Mouse (Mus musculus): Measurements from ENCODE around the gene Mcpt4.
A peak's percentile ranks its signal among the peaks of the same experiment; 100 is the strongest.
"Not testable (repeated sequence)": the region's sequence is repeated elsewhere in the genome, so short reads cannot be mapped to it uniquely, and the experiment has no call there.

Mcpt4 gene

GRCm38 (mm10) chr14:56062213-56062612 lies at the start of gene Mcpt4:
Mcpt4 (minus strand) TSS chr14:56062313.
- not testable (repeated sequence) for DNase-seq

- no peak for DNase-seq
These were observed 43.5 kb upstream of the Mcpt4 start for GRCm38 (mm10) chr14:56105447-56106180.

GRCm38 (mm10) chr14:56105016-56105415 lies 42.9 kb upstream of the Mcpt4 start:
- no peak for DNase-seq

GRCm38 (mm10) chr14:56103452-56103851 lies 41.3 kb upstream of the Mcpt4 start:
- no peak for DNase-seq

GRCm38 (mm10) chr14:56102386-56102785 lies 40.3 kb upstream of the Mcpt4 start, which contains the start of gene Ctsg:
Ctsg (minus strand) TSS chr14:56102574.
- DNase-seq = no peak

GRCm38 (mm10) chr14:56098940-56099339 lies 36.8 kb upstream of the Mcpt4 start:
- DNase-seq = peak; percentile 5 to 13

- DNase-seq = no peak
These were observed 35.5 kb upstream of the Mcpt4 start for GRCm38 (mm10) chr14:56097597-56097996.

- no peak for DNase-seq
These were observed 31.2 kb upstream of the Mcpt4 start for GRCm38 (mm10) chr14:56093353-56093752.

- no peak for DNase-seq
These were observed 24.6 kb upstream of the Mcpt4 start for GRCm38 (mm10) chr14:56086711-56087110.

GRCm38 (mm10) chr14:56085167-56085566 lies 23.1 kb upstream of the Mcpt4 start, which contains the start of gene Mcpt8:
Mcpt8 (minus strand) TSS chr14:56085273.
- no peak for DNase-seq

- no peak for DNase-seq
These were observed 19.9 kb upstream of the Mcpt4 start for GRCm38 (mm10) chr14:56082016-56082415.

- no peak for DNase-seq
These were observed 4.4 kb downstream of the Mcpt4 start for GRCm38 (mm10) chr14:56057722-56058121.

- no peak for DNase-seq
These were observed 6.7 kb downstream of the Mcpt4 start for GRCm38 (mm10) chr14:56055408-56055807.

GRCm38 (mm10) chr14:56041792-56042191 lies 20.3 kb downstream of the Mcpt4 start, which contains the start of gene Mcpt2:
Mcpt2 (plus strand) TSS chr14:56042041.
- DNase-seq = not testable (repeated sequence)

- no peak for DNase-seq
These were observed 27.7 kb downstream of the Mcpt4 start for GRCm38 (mm10) chr14:56034433-56034832.

GRCm38 (mm10) chr14:56030395-56030794 lies 31.7 kb downstream of the Mcpt4 start, which contains the start of gene Mcpt9:
Mcpt9 (minus strand) TSS chr14:56030495.
- DNase-seq = not testable (repeated sequence)

GRCm38 (mm10) chr14:56021305-56021704 lies 40.8 kb downstream of the Mcpt4 start:
- not testable (repeated sequence) for DNase-seq

GRCm38 (mm10) chr14:56019446-56019845 lies 42.7 kb downstream of the Mcpt4 start:
- no peak for DNase-seq

GRCm38 (mm10) chr14:56017671-56018070 lies 44.4 kb downstream of the Mcpt4 start, which contains the start of gene Mcpt1:
Mcpt1 (plus strand) TSS chr14:56017971.
- DNase-seq = not testable (repeated sequence)

- no peak for DNase-seq
These were observed 48.2 kb downstream of the Mcpt4 start for GRCm38 (mm10) chr14:56013924-56014323.

GRCm38 (mm10) chr14:56013147-56013546 lies 49.0 kb downstream of the Mcpt4 start:
- no peak for DNase-seq

Data from B cell, adult 2 months (primary cell).